Mouse (Mus musculus) thymus, adult 2 months (tissue): ENCODE data around the gene Arf6.

Experiments
- CTCF ChIP-seq: fragments of 200-500 bp; IDR thresholded peaks from 2 replicates; pipeline ENCODE4 v1.5.1; 2012; ENCODE audit warnings: mild to moderate bottlenecking, control low read depth, low read length, moderate library complexity, borderline replicate concordance; ENCODE audit not compliant: control insufficient read depth, poor library complexity, insufficient read depth; ENCODE audit errors: extremely low read depth
- POLR2A ChIP-seq: fragments of 200-500 bp; IDR thresholded peaks from 2 replicates; pipeline ENCODE4 v1.6.1; 2012; ENCODE audit warnings: mild to moderate bottlenecking, low read length, control low read depth, moderate library complexity; ENCODE audit not compliant: control insufficient read depth, poor library complexity, insufficient read depth; ENCODE audit errors: extremely low read depth

GRCm38 (mm10) chr12:69402100-69402499 is 30.1 kb downstream of the Arf6 start:
- no peak for TF ChIP-seq POLR2A
- TF ChIP-seq CTCF, result no peak
